Mouse (Mus musculus): Measurements from ENCODE around the gene Zfp691. TPM values are rescaled to one million over a fixed set of nuclear protein-coding genes. Genes with fewer than 3 reads are reported as not detected.

Gene Zfp691
- polyA plus RNA-seq, 1 experiment from 2014 or later, result 3.4 TPM

GRCm38 (mm10) chr4:119142230-119142871 is 31.6 kb downstream of the Zfp691 start:
- Histone ChIP-seq H3K9me3 (ENCODE audit: control insufficient read depth) (no peaks in the 10 kb centered on the region), H3K4me1 (replicated peaks; ENCODE audit: control insufficient read depth, insufficient read depth, low read length) (no peaks in the 10 kb centered on the region), H3K27me3 (replicated peaks; ENCODE audit: control insufficient read depth, insufficient read depth, low read length) (peaks cover 5% of the 10 kb centered on the region; the same call in 1 of the 2 replicates), H3K9ac (ENCODE audit: low read depth, low read length) (no peak overlapping the region), H3K4me2 (replicated peaks; ENCODE audit: low read depth) (peak overlapping the region; percentile 44), H3K36me3 (ENCODE audit: control insufficient read depth, insufficient read depth) (0 out of 2 replicates have a peak, but pooled peaks cover 2% of the 10 kb centered on the region), H3K27ac (ENCODE audit: low read depth, low read length) (no peak overlapping the region), H3K4me3 (ENCODE audit: low read depth, low read length) (no peak overlapping the region)
- peak; percentile 48 for ATAC-seq
- peak; percentile 79 for TF ChIP-seq CTCF (IDR thresholded peaks at IDR 0.05; ENCODE audit: low read depth)
- 37% methylated on average over 24 of the region's 24 CpGs for WGBS

GRCm38 (mm10) chr4:119141191-119141590 is 32.8 kb downstream of the Zfp691 start:
- Histone ChIP-seq H3K4me2 (replicated peaks; ENCODE audit: low read depth) (no peak overlapping the region), H3K36me3 (ENCODE audit: control insufficient read depth, insufficient read depth) (peaks cover 13% of the 10 kb centered on the region), H3K27ac (ENCODE audit: low read depth, low read length) (no peak overlapping the region), H3K4me3 (ENCODE audit: low read depth, low read length) (no peak overlapping the region), H3K9me3 (ENCODE audit: control insufficient read depth) (no peaks in the 10 kb centered on the region), H3K4me1 (replicated peaks; ENCODE audit: control insufficient read depth, insufficient read depth, low read length) (no peaks in the 10 kb centered on the region), H3K9ac (ENCODE audit: low read depth, low read length) (no peak overlapping the region), H3K27me3 (replicated peaks; ENCODE audit: control insufficient read depth, insufficient read depth, low read length) (peaks cover 5% of the 10 kb centered on the region; the same call in 1 of the 2 replicates)
- no peak for TF ChIP-seq CTCF (IDR thresholded peaks at IDR 0.05; ENCODE audit: low read depth)
- no peak for ATAC-seq
- WGBS, result 61% methylated on average over 10 of the region's 10 CpGs

GRCm38 (mm10) chr4:119140126-119140525 is 33.9 kb downstream of the Zfp691 start:
- Histone ChIP-seq H3K9ac (ENCODE audit: low read depth, low read length) (no peak overlapping the region), H3K27me3 (replicated peaks; ENCODE audit: control insufficient read depth, insufficient read depth, low read length) (peaks cover 5% of the 10 kb centered on the region; the same call in 1 of the 2 replicates), H3K4me2 (replicated peaks; ENCODE audit: low read depth) (no peak overlapping the region), H3K27ac (ENCODE audit: low read depth, low read length) (no peak overlapping the region), H3K4me3 (ENCODE audit: low read depth, low read length) (no peak overlapping the region), H3K36me3 (ENCODE audit: control insufficient read depth, insufficient read depth) (peaks cover 22% of the 10 kb centered on the region), H3K9me3 (ENCODE audit: control insufficient read depth) (no peaks in the 10 kb centered on the region), H3K4me1 (replicated peaks; ENCODE audit: control insufficient read depth, insufficient read depth, low read length) (no peaks in the 10 kb centered on the region)
- peak; percentile 91 for TF ChIP-seq CTCF (IDR thresholded peaks at IDR 0.05; ENCODE audit: low read depth)
- ATAC-seq, result no peak
- 54% methylated on average over 3 of the region's 3 CpGs for WGBS

- Histone ChIP-seq H3K4me3 (ENCODE audit: low read depth, low read length) (no peak overlapping the region), H3K9me3 (ENCODE audit: control insufficient read depth) (no peaks in the 10 kb centered on the region), H3K27me3 (replicated peaks; ENCODE audit: control insufficient read depth, insufficient read depth, low read length) (peaks cover 5% of the 10 kb centered on the region; the same call in 1 of the 2 replicates), H3K4me1 (replicated peaks; ENCODE audit: control insufficient read depth, insufficient read depth, low read length) (no peaks in the 10 kb centered on the region), H3K4me2 (replicated peaks; ENCODE audit: low read depth) (no peak overlapping the region), H3K36me3 (ENCODE audit: control insufficient read depth, insufficient read depth) (peaks cover 36% of the 10 kb centered on the region), H3K9ac (ENCODE audit: low read depth, low read length) (no peak overlapping the region), H3K27ac (ENCODE audit: low read depth, low read length) (no peak overlapping the region)
- no peak for ATAC-seq
- TF ChIP-seq CTCF (IDR thresholded peaks at IDR 0.05; ENCODE audit: low read depth), result no peak
- 68% methylated on average over 8 of the region's 8 CpGs for WGBS
These were observed 35.2 kb downstream of the Zfp691 start for GRCm38 (mm10) chr4:119138776-119139175.

DNA sequence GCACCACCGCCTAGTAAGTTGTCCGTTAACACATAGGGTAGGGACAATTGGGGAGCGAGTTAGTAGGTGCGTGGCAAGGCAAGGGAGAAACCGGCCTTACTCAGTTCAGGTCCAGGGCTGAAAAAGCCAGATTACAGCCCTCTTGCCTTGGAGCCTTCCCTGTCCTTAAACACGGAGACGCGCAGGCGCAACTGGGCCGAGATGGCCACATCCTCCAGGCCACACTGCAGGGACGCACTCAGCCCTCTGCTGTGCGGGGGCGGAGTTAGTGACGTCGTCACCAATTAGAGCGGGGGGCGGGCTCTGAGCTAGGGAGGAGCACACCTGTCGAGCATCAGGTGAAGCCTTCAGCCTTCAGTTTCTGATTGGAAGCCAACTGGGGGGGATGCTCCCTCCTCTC is 35.8 kb downstream of the Zfp691 start:
- Histone ChIP-seq H3K4me2 (replicated peaks; ENCODE audit: low read depth) (peak overlapping the region; percentile 48), H3K36me3 (ENCODE audit: control insufficient read depth, insufficient read depth) (peaks cover 42% of the 10 kb centered on the region), H3K4me3 (ENCODE audit: low read depth, low read length) (no peak overlapping the region), H3K9me3 (ENCODE audit: control insufficient read depth) (no peaks in the 10 kb centered on the region), H3K27ac (ENCODE audit: low read depth, low read length) (no peak overlapping the region), H3K4me1 (replicated peaks; ENCODE audit: control insufficient read depth, insufficient read depth, low read length) (no peaks in the 10 kb centered on the region), H3K27me3 (replicated peaks; ENCODE audit: control insufficient read depth, insufficient read depth, low read length) (0 out of 2 replicates have a peak, but pooled peaks cover 5% of the 10 kb centered on the region), H3K9ac (ENCODE audit: low read depth, low read length) (no peak overlapping the region)
- no peak for TF ChIP-seq CTCF (IDR thresholded peaks at IDR 0.05; ENCODE audit: low read depth)
- WGBS, result 16% methylated on average over 18 of the region's 18 CpGs
- ATAC-seq, result peak; percentile 79

DNA sequence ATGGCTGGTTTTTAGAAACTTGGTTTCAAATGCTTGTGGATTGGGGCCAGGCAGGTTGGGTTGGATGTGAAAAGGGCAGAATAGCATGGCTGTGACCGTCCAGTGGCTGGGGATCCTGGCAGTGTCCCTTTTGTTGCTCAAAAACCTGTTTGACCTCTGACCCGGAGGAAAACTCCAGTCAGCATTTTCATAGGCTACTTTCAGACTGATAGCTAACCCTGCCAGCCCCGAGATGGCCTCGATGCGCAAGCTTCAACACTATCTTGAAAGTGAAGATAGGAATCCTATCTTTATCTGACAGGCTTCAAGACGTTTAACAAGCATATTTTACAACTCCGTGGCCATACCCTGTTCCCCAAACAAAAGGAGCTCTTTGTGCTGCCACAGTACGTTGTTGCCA is 36.7 kb downstream of the Zfp691 start:
- TF ChIP-seq CTCF (IDR thresholded peaks at IDR 0.05; ENCODE audit: low read depth), result no peak
- 0 out of 2 replicates have a peak, but pooled peaks cover 1% of the 10 kb centered on the region for H3K27me3 ChIP-seq (replicated peaks; ENCODE audit: control insufficient read depth, insufficient read depth, low read length)
- ATAC-seq, result no peak
- H3K9me3 ChIP-seq (ENCODE audit: control insufficient read depth), result no peaks in the 10 kb centered on the region
- peaks cover 51% of the 10 kb centered on the region for H3K36me3 ChIP-seq (ENCODE audit: control insufficient read depth, insufficient read depth)
- H3K4me3 ChIP-seq (ENCODE audit: low read depth, low read length), result no peak overlapping the region
- H3K4me1 ChIP-seq (replicated peaks; ENCODE audit: control insufficient read depth, insufficient read depth, low read length), result no peaks in the 10 kb centered on the region
- no peak overlapping the region for H3K27ac ChIP-seq (ENCODE audit: low read depth, low read length)
- WGBS, result 47% methylated on average over 8 of the region's 8 CpGs
- H3K4me2 ChIP-seq (replicated peaks; ENCODE audit: low read depth), result no peak overlapping the region
- no peak overlapping the region for H3K9ac ChIP-seq (ENCODE audit: low read depth, low read length)

Measured in intestine, postnatal 0 days (tissue).